Mouse (Mus musculus) midbrain, embryonic 13.5 days (tissue): ENCODE measurements around the gene Sim2. TPM values are rescaled to one million over a fixed set of nuclear protein-coding genes. Genes with fewer than 3 reads are reported as not detected.

Source experiments
- ATAC-seq: fragments of 200-750 bp; cut with Nextera tagmentation; 2 replicates; pipeline ENCODE4 v1.8.0; 2017; ENCODE audit warnings: mild to moderate bottlenecking, moderate TSS enrichment, moderate library complexity
- H3K27ac ChIP-seq: fragments of 300-500 bp; sonication (generic); 2 replicates; pipeline ENCODE4 v1.5.1; 2015; ENCODE audit warnings: inconsistent platforms, mild to moderate bottlenecking, moderate library complexity
- H3K27me3 ChIP-seq: fragments of 300-500 bp; sonication (generic); 2 replicates; pipeline ENCODE4 v1.6.1; 2015; ENCODE audit warnings: mild to moderate bottlenecking, inconsistent platforms
- H3K36me3 ChIP-seq: fragments of 300-500 bp; sonication (generic); 2 replicates; pipeline ENCODE4 v1.6.1; 2015; ENCODE audit warnings: mild to moderate bottlenecking, inconsistent platforms
- H3K4me1 ChIP-seq: fragments of 300-500 bp; sonication (generic); replicated peaks from 2 replicates; pipeline ENCODE4 v1.6.1; 2015; ENCODE audit warnings: inconsistent platforms
- H3K4me2 ChIP-seq: fragments of 300-500 bp; sonication (generic); replicated peaks from 2 replicates; pipeline ENCODE4 v1.6.1; 2015; ENCODE audit warnings: moderate library complexity, mild to moderate bottlenecking, inconsistent platforms
- H3K4me3 ChIP-seq: fragments of 300-500 bp; sonication (generic); replicated peaks from 2 replicates; pipeline ENCODE4 v1.5.1; 2015; ENCODE audit warnings: mild to moderate bottlenecking, inconsistent platforms
- H3K9ac ChIP-seq: fragments of 300-500 bp; sonication (generic); replicated peaks from 2 replicates; pipeline ENCODE4 v1.6.1; 2015; ENCODE audit warnings: mild to moderate bottlenecking, inconsistent platforms
- H3K9me3 ChIP-seq: fragments of 300-500 bp; sonication (generic); 2 replicates; pipeline ENCODE4 v1.6.1; 2016; ENCODE audit warnings: mild to moderate bottlenecking, inconsistent platforms
- WGBS: fragments of 180-500 bp; shearing (Covaris S2); methylation state at CpG from one replicate; pipeline ENCODE4 v1.1.7; 2015; 5-methylcytosine and 5-hydroxymethylcytosine counted together
- polyA plus RNA-seq: library from polyadenylated mRNA; unstranded; fragments of >200 nt; fragmentation: Nextera tagmentation; extraction: Ambion mirVana; gene quantifications from 2 replicates; pipeline ENCODE4 v1.2.1, GENCODE M21; 2015

Gene Sim2
- polyA plus RNA-seq, 1 experiment from 2014 or later: 0.24 TPM

DNA sequence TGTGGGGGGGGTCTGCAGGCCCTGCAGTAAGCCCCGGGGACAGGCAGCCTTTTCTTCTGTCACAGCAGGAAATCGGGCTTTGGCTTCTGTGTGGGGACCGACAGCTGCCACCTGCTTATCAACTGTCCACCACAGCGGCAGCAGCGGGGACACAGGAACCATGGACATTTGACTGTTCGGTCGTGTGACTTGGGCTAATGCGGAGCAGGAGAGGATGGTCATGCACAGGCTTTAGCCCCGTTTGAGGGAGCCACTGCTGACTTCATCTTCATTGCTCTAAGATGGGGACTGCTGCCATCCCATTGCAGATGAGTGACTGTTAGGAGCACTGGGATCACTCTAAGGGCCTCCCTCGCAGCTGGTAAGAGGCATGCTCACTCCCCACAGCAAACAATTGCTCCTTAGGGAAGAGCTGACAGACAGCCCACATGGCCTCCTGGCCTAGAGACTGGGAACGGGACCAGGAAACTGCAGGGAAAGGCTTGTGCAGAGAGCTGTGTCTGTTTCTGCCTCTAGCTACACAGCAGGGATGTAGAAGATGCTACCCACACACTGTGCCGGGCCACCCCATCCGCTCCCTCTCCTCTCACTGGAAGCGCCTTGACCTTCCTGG is 70.4 kb downstream of the Sim2 start:
- H3K9me3 ChIP-seq: no peaks in the 10 kb centered on the region
- no peaks in the 10 kb centered on the region for H3K36me3 ChIP-seq
- H3K4me1 ChIP-seq: peaks cover 33% of the 10 kb centered on the region
- peaks cover 63% of the 10 kb centered on the region for H3K27me3 ChIP-seq
- H3K9ac ChIP-seq: no peak overlapping the region
- peak; percentile 82 for ATAC-seq
- H3K4me2 ChIP-seq: no peak overlapping the region; the same call in 1 of the 2 replicates
- H3K27ac ChIP-seq: peak overlapping the region; percentile 44; the same call in 1 of the 2 replicates
- WGBS: 13% methylated on average over 14 of the region's 14 CpGs
- H3K4me3 ChIP-seq: no peak overlapping the region

DNA sequence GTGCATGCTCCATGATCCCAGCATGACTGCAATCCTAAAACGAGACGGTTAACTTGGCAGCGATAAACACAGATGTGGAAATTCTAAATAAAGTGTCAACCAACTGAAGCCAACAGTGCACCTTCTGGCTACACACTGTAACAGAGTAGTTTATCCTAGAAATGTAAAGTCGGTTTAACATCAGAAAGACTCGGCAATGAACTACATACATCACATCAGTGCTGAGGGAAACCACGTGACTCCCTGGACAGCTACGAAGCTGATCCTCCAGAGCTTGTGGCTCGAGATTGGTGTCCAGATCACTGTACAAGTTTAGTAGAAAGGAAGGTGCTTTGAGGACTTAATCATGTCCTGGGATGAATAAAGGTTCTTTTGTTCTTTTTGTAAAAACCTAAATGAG is 73.1 kb downstream of the Sim2 start:
- H3K9me3 ChIP-seq: no peaks in the 10 kb centered on the region

DNA sequence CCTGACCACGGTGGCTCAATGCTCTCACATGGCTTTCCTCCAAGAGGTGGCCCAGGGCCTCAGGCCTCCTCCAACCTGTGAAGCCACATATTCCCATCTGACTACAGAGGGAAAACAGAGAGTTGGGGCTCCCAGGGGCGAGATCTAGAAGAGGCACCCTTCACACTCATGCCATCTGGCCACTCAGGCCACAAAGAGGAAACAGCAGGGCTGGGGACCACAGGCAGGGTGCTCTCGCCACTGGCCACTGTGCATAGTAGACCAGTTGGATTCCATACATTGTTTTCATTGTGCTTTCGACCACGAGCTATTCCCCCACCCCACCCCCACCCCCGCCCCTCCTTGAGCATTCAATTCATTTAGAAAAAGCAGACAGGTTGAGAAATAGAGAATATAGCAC is 77.3 kb downstream of the Sim2 start:
- 42% methylated on average over 6 of the region's 6 CpGs for WGBS
- no peaks in the 10 kb centered on the region for H3K36me3 ChIP-seq
- H3K4me3 ChIP-seq: no peak overlapping the region
- peaks cover 76% of the 10 kb centered on the region for H3K27me3 ChIP-seq
- no peak overlapping the region for H3K9ac ChIP-seq
- no peak for ATAC-seq
- no peaks in the 10 kb centered on the region for H3K9me3 ChIP-seq
- H3K4me1 ChIP-seq: peaks cover 18% of the 10 kb centered on the region
- no peak overlapping the region for H3K27ac ChIP-seq
- no peak overlapping the region for H3K4me2 ChIP-seq

More for the DNA sequence above, 73.1 kb downstream of the Sim2 start:
- Histone ChIP-seq H3K9ac (no peak overlapping the region), H3K4me2 (no peak overlapping the region), H3K27me3 (peaks cover 66% of the 10 kb centered on the region), H3K27ac (no peak overlapping the region), H3K4me1 (peaks cover 21% of the 10 kb centered on the region), H3K4me3 (no peak overlapping the region), H3K36me3 (no peaks in the 10 kb centered on the region)
- ATAC-seq: no peak
- WGBS: 79% methylated on average over 8 of the region's 8 CpGs

DNA sequence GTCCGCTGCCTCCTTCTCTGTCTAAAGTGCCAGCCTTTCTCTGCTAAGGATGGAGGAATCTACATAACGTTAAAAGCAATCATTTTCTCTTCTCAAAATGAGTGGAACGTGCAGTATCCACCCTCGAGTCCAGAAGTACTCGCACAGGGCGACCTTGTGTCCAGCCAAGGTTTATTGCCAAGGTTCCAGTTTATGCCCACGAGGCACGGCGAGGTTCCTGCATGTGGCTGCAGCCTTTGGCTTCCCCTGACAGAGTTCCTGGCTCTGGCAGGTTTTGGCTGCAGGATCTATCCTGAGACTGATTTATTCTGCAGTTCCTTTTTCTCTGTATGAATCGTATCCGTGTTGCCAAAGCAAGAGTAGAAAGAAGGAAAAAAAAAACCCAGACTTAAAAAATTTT is 78.3 kb downstream of the Sim2 start:
- Histone ChIP-seq H3K4me2 (no peak overlapping the region), H3K27ac (no peak overlapping the region), H3K9ac (no peak overlapping the region), H3K27me3 (peaks cover 81% of the 10 kb centered on the region), H3K4me1 (peaks cover 18% of the 10 kb centered on the region), H3K4me3 (no peak overlapping the region), H3K36me3 (no peaks in the 10 kb centered on the region), H3K9me3 (no peaks in the 10 kb centered on the region)
- no peak for ATAC-seq
- WGBS: 92% methylated on average over 11 of the region's 11 CpGs

DNA sequence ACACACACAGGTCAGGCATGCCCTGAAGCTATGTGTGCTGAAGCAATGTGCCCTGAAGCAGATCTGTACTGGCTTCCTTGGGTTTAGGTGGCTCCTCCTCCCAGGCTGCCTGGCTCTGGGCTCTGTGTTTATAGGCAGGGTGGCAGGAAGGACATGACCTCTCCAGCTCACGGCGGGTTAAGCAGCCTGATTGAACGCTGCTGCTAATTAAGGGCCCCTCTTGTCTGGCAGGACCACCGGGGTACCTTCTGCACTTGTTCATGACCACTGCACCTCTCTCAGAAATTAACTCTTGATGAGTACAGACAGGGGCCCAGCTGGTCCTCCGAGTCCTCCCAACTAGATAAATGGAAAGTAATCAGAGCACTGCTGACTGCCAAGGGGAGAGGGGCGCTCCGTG is 79.5 kb downstream of the Sim2 start:
- Histone ChIP-seq H3K4me3 (no peak overlapping the region), H3K36me3 (no peaks in the 10 kb centered on the region), H3K4me1 (peaks cover 18% of the 10 kb centered on the region), H3K9ac (no peak overlapping the region), H3K27me3 (peaks cover 86% of the 10 kb centered on the region), H3K4me2 (no peak overlapping the region), H3K27ac (no peak overlapping the region), H3K9me3 (no peaks in the 10 kb centered on the region)
- WGBS: 15% methylated on average over 7 of the region's 7 CpGs
- ATAC-seq: peak; percentile 40; the same call in 1 of the 2 replicates

DNA sequence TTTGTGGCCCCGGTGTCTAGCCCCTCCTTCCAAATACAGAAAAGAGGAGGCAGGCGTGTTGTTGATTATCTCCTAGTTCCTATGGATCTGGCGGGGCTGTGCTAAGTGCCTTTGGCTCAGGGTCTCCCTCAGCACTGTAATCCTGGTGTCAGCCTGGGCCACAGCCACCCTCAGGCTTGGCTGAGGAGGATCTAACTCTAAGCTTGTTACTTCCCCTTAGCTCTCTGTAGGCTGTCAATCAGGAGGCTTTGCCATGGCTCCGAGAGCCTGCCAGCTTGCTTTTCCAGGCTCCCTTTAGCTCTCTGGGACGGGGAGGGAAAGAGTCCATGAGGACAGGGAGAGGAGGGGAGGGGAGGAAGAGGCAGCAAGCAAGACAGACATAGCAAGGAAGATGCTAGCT is 80.2 kb downstream of the Sim2 start:
- Histone ChIP-seq H3K4me3 (no peak overlapping the region), H3K9me3 (no peaks in the 10 kb centered on the region), H3K36me3 (no peaks in the 10 kb centered on the region), H3K4me1 (peaks cover 20% of the 10 kb centered on the region), H3K27me3 (peaks cover 91% of the 10 kb centered on the region), H3K4me2 (no peak overlapping the region), H3K9ac (no peak overlapping the region), H3K27ac (no peak overlapping the region)
- peak; percentile 75 for ATAC-seq
- 28% methylated on average over 5 of the region's 5 CpGs for WGBS

DNA sequence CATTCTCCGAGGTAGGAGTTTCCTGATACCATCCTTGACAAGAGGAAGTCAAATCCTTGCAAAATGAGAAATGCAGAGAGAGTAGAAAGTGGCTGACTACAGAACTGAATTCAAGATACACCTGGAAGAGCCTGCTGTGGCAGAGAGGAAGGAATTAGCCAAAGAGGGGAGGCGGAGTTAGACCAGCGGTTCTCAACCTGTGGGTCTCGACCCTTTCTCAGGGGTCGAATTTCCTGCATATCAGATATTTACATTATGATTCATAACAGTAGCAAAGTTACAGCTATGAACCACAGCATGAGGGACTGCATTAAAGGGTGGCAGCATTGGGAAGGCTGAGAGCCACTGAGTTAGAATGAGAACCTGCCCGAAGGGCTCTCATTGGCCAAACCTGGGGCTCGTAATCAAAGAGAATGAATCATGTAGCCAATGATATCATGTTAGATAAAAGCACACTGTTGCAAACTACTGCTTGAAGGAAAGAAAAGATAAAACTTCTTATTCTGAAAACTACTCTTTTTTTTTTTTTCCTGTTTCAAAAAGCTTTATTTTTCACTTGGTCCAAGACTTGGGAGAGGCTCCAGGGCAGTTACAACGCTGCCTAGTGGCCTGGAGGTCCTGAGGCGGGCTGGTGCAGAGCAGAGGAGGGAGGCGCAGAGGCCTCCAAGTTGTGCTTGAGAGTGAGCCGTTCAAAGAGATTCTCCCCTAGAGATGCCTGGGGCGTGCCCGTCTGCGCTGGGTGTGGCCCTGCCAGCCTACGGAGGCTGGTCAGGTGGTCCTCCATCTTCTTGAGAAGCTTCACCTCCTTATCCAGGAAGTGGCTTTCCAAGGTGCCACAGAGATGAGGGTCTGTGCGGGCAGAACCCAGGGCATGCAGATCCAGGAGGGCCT is 84.2 kb downstream of the Sim2 start:
- peaks cover 95% of the 10 kb centered on the region for H3K27me3 ChIP-seq
- ATAC-seq: no peak
- WGBS: 88% methylated on average over 16 of the region's 16 CpGs

DNA sequence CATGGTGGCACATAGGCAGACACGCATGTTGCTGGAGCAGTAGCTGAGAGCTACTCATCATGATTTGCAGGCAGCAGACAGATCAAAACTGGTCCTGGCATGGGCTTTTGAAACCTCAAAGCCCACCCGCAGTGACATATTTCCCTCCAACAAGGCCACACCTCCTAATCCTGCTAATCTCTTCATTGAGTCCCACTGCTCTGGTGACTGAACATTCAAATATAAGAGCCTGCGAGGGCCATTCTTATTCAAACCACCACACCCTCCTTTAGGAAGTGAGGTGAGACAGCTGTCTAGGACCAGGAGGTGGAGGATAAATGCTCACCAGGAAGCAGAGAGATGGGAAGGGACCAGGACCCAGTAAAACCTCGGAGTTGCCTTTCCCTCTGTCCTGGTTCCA is 85.5 kb downstream of the Sim2 start:
- Histone ChIP-seq H3K9ac (no peak overlapping the region), H3K4me1 (peaks cover 14% of the 10 kb centered on the region), H3K4me3 (no peak overlapping the region), H3K27me3 (peaks cover 97% of the 10 kb centered on the region), H3K27ac (no peak overlapping the region), H3K4me2 (no peak overlapping the region), H3K36me3 (no peaks in the 10 kb centered on the region), H3K9me3 (no peaks in the 10 kb centered on the region)
- peak; percentile 84 for ATAC-seq
- 8% methylated on average over 4 of the region's 4 CpGs for WGBS

More for the DNA sequence above, 84.2 kb downstream of the Sim2 start:
- no peak overlapping the region for H3K9ac ChIP-seq
- H3K9me3 ChIP-seq: no peaks in the 10 kb centered on the region
- no peaks in the 10 kb centered on the region for H3K36me3 ChIP-seq
- H3K4me3 ChIP-seq: no peak overlapping the region
- H3K27ac ChIP-seq: no peak overlapping the region
- no peak overlapping the region for H3K4me2 ChIP-seq
- peaks cover 26% of the 10 kb centered on the region for H3K4me1 ChIP-seq

DNA sequence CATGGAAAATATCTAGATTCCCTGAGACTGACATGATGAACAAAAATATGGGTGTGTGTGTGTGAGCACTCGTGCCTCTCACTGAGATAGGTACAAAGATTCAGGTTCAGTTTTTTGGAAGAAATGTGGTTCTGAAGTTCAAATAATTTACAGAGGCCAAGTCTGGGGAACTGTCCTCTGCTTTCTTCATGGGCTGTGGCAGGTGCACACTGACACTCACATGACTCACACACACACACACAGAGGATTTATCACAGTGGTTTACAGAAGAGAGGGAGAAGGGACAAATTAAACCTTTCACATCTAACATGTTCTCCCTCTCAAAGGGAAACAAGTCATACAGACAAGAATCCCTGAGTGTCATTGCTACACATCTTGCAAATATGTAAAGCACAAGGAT is 88.6 kb downstream of the Sim2 start:
- peaks cover 95% of the 10 kb centered on the region for H3K27me3 ChIP-seq

DNA sequence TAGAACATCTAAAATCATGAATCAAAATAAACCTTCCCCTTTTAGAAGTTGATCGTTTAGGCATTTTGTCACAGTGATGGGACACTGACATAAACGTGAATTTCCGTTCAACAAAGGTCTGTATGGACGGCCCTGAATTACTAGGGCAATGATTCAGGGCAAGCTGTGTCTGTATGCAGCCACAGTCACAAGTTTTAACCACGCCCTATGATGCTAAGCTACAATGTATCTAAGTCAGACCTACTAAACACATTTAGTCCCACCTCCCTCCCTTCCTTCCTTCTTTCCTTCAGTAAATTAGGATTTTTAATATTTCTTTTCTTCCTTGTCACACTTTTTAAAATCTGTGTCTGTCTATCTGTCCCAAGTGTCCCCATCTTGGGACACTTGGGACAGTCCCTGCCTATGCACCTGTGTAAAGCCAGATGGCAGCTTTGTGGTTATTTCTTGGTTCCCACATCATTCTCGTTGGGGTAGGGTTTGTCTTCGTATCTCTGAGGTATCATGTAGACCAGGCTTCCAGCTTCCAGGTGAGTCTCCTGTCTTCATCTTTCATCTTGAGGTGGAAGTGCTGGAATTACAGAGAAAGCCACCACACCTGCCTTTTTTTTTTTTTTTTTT is 90.7 kb downstream of the Sim2 start:
- Histone ChIP-seq H3K4me1 (peaks cover 42% of the 10 kb centered on the region), H3K27me3 (peaks cover 84% of the 10 kb centered on the region), H3K9ac (no peak overlapping the region), H3K9me3 (no peaks in the 10 kb centered on the region), H3K27ac (no peak overlapping the region), H3K4me3 (no peak overlapping the region), H3K4me2 (no peak overlapping the region), H3K36me3 (no peaks in the 10 kb centered on the region)
- WGBS: 82% methylated on average over 7 of the region's 7 CpGs
- ATAC-seq: no peak

More for the DNA sequence above, 88.6 kb downstream of the Sim2 start:
- Histone ChIP-seq H3K9me3 (no peaks in the 10 kb centered on the region), H3K27ac (no peak overlapping the region), H3K4me3 (no peak overlapping the region), H3K9ac (no peak overlapping the region), H3K4me1 (peaks cover 28% of the 10 kb centered on the region), H3K4me2 (no peak overlapping the region), H3K36me3 (no peaks in the 10 kb centered on the region)
- ATAC-seq: no peak
- 96% methylated on average over 1 of the region's 1 CpGs for WGBS
